Mouse (Mus musculus): ENCODE results near the gene Agbl5. TPM values are rescaled to one million over a fixed set of nuclear protein-coding genes. Genes with fewer than 3 reads are reported as not detected.

Gene Agbl5
- total RNA-seq, 4 experiments from 2014 or later: 14.4 to 19.3 (median 16.2) TPM

DNA sequence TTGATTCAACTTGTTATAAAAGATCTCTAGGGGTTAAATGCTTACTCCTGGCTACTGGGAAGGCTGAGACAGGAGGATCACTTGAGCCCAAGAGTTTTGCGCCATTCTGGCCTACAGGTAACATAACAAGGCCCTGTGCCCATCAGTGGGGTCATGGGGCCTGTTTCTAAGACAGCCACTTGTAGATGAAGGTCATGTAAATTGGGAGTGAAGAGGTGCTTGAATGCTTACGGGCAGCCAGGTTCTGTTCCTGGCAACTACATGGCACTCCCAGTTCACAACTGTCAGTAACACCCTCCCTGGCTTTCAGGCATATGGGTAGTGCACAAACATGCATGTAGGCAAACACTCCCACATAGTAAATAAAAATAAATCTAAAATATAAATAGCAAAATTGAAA is 62.4 kb downstream of the Agbl5 start:
- no peak for DNase-seq (ENCODE audit: low spot score in 2 of 2)

DNA sequence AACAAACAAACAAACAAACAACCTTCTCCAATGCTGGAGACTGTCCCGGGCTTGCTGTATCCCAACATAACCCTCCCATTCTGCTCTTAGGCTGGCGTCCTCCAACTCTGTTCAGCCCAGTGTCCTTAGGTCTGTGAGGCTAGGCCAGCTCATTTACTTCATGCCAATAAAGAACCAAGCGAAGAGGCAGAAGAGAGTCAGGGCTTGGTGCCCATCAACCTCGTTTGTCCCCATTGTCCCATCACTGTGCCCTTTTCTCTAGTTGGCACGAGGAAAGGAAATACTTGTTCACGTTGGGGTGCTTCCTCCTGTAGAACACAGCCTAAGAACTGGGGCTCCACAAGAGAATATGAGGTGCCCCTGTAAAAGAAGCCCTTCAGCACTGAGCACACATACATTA is 63.2 kb downstream of the Agbl5 start:
- DNase-seq (ENCODE audit: low spot score in 2 of 2): no peak

DNA sequence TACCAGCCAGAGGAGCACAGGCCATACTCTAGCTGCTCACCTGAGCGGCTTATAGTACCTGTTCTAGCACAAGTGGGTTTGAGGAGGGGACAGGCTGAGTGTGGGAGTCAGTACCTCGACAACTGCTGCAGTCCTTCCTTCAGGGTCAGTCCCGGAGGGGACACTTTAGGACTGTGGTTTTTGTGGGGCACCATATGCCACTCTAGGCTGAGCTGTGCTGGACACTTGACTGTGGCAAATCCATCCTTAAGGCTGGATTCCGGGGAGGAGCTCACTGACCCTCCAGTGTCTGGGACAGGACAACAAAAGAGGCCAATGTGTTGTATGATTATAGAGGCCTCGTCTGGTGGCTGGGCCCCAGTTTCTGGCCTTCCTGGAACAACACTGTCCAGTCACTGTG is 64.1 kb downstream of the Agbl5 start:
- no peak for DNase-seq (ENCODE audit: low spot score in 2 of 2)

DNA sequence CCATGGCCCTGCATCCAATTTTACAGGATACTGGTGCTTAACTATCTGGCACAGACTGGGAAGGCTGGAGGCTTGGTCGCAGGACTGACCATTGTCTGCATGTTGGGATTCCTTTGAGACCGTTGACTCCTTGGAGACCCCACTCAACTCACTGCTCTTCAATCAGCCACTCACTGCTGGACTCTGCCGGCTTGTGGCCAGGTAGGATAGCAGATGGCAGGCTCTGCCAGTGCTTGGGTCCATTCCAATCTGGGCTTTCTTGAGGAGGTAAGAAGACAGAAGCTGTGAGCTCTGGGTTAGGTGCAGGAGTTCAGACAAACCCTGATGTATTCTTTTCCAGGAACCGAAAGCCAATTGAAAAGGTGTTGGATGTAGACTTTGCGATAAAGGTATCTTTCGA is 65.6 kb downstream of the Agbl5 start:
- DNase-seq (ENCODE audit: low spot score in 2 of 2): no peak

DNA sequence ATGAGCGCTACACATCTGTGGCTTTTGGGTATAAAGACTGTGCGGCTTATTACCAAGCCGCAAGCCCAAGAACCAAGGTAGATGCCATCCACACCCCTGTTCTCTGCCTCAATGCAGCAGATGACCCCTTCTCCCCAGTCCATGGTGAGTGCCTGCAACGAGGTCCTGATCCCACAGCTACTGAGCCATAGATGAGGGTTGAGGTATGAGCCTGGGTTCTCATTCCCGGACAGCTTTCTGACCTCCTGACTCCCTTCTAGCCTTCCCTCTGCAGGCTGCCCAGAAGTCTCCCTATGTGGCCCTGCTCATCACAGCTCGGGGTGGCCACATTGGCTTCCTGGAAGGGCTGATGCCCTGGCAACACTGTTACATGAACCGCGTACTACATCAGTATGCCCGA is 66.1 kb downstream of the Agbl5 start:
- DNase-seq (ENCODE audit: low spot score in 2 of 2): no peak

DNA sequence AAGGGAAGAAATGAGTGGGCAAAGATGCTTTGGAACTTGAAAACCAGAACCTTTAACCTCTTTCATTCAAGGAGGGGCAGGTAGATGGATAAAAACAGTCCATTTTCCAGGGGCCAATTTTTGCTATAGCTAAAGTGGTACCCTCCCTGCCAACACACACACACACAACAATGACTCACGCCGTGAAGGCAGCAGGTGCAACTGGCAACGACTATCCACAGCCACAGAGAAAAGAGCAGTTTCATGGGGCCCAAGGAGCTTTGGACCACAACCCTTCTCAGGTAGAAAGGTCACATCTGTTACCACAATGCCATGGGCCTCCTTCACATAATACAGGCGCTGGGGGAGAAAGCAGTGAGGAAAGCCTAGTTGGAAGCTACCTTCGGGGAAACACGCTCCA is 67.3 kb downstream of the Agbl5 start:
- no peak for DNase-seq (ENCODE audit: low spot score in 2 of 2)

Other genes starting within 250 kb of the Agbl5 start
- gene Slc35f6, start 240.8 kb upstream of the Agbl5 start, total RNA-seq (2022): 10 to 100 TPM; 37.4 to 40.7 (median 38.7) TPM
- 1 to 10 TPM; 2.3 to 5.2 (median 3.4) TPM for gene Cenpa, start 221.9 kb upstream of the Agbl5 start, total RNA-seq (2022)
- 10 to 100 TPM; 23.6 to 33.6 (median 30.8) TPM for gene Dpysl5, start 177.1 kb upstream of the Agbl5 start, total RNA-seq (2022)
- 100 to 1,000 TPM; 225 to 231 (median 227) TPM for gene Mapre3, start 74.1 kb upstream of the Agbl5 start, total RNA-seq (2022)
- 10 to 100 TPM; 54.0 to 81.0 (median 67.7) TPM for gene Tmem214, start 20.7 kb upstream of the Agbl5 start, total RNA-seq (2022)
- gene Ost4, start 19.1 kb downstream of the Agbl5 start, total RNA-seq (2022): 100 to 1,000 TPM in 1 of 4 experiments, 10 to 100 TPM in 3; 78.4 to 104 (median 90.6) TPM
- 1 to 10 TPM; 2.1 to 3.1 (median 2.6) TPM for gene Emilin1, start 24.7 kb downstream of the Agbl5 start, total RNA-seq (2022)
- gene Khk, start 32.7 kb downstream of the Agbl5 start, total RNA-seq (2022): 10 to 100 TPM; 13.2 to 23.8 (median 16.8) TPM
- 10 to 100 TPM; 13.8 to 19.2 (median 18.8) TPM for gene Cgref1, start 56.9 kb downstream of the Agbl5 start, total RNA-seq (2022)
- gene Preb, start 71.7 kb downstream of the Agbl5 start, total RNA-seq (2022): 100 to 1,000 TPM; 118 to 148 (median 139) TPM
- gene Tcf23, start 80.0 kb downstream of the Agbl5 start, total RNA-seq (2022): under 1 TPM; 0.14 to 0.28 (median 0.22) TPM
- 10 to 100 TPM; 69.8 to 92.2 (median 78.6) TPM for gene Atraid, start 159.6 kb downstream of the Agbl5 start, total RNA-seq (2022)
- gene Slc5a6, start 160.2 kb downstream of the Agbl5 start, total RNA-seq (2022): 10 to 100 TPM; 15.8 to 21.3 (median 18.6) TPM
- gene Cad, start 166.1 kb downstream of the Agbl5 start, total RNA-seq (2022): 10 to 100 TPM; 18.2 to 20.4 (median 19.2) TPM
- not detected for gene Dnajc5g, start 217.6 kb downstream of the Agbl5 start, total RNA-seq (2022)
- gene Slc30a3, start 219.5 kb downstream of the Agbl5 start, total RNA-seq (2022): 10 to 100 TPM; 65.2 to 81.6 (median 76.8) TPM
- not detected for gene Trim54, start 228.0 kb downstream of the Agbl5 start, total RNA-seq (2022)

All from layer of hippocampus, adult 8-10 months (tissue).